Mouse (Mus musculus) lung, adult 2 months (tissue): Measurements from ENCODE around the gene BC051665. TPM values are rescaled to one million over a fixed set of nuclear protein-coding genes. Genes with fewer than 3 reads are reported as not detected.

Source experiments
- DNase-seq: peaks from one replicate; pipeline ENCODE4 v3.0.0; 2022
- H3K4me1 ChIP-seq: fragments of 200-500 bp; 2 replicates; pipeline ENCODE4 v1.6.1; 2011; ENCODE audit warnings: low read length; ENCODE audit not compliant: control insufficient read depth, insufficient read depth
- H3K4me3 ChIP-seq: fragments of 200-500 bp; replicated peaks from 2 replicates; pipeline ENCODE3; 2011; ENCODE audit warnings: low read depth, mild to moderate bottlenecking, control low read depth, low read length; ENCODE audit errors: extremely low read depth
- CTCF ChIP-seq: fragments of 200-500 bp; IDR thresholded peaks from 2 replicates; pipeline ENCODE4 v1.5.1; 2011; ENCODE audit warnings: mild to moderate bottlenecking, low read length, control low read depth; ENCODE audit not compliant: insufficient read depth
- POLR2A ChIP-seq: fragments of 200-500 bp; IDR thresholded peaks from 2 replicates; pipeline ENCODE4 v1.6.1; 2011; ENCODE audit warnings: low read depth, mild to moderate bottlenecking, control low read depth, low read length, borderline replicate concordance; ENCODE audit errors: extremely low read depth
- WGBS: fragments of 180-500 bp; shearing (Covaris S2); methylation state at CpG from one replicate; pipeline ENCODE4 v1.1.7; 2018; 5-methylcytosine and 5-hydroxymethylcytosine counted together
- polyA plus RNA-seq: library from polyadenylated mRNA; depleted of rRNA; stranded (reverse); fragments of >200 nt; gene quantifications from 2 replicates; pipeline ENCODE4 v1.2.3, GENCODE M21; 2012; rRNA removed

Gene BC051665
- polyA plus RNA-seq, 1 experiment: not detected

DNA sequence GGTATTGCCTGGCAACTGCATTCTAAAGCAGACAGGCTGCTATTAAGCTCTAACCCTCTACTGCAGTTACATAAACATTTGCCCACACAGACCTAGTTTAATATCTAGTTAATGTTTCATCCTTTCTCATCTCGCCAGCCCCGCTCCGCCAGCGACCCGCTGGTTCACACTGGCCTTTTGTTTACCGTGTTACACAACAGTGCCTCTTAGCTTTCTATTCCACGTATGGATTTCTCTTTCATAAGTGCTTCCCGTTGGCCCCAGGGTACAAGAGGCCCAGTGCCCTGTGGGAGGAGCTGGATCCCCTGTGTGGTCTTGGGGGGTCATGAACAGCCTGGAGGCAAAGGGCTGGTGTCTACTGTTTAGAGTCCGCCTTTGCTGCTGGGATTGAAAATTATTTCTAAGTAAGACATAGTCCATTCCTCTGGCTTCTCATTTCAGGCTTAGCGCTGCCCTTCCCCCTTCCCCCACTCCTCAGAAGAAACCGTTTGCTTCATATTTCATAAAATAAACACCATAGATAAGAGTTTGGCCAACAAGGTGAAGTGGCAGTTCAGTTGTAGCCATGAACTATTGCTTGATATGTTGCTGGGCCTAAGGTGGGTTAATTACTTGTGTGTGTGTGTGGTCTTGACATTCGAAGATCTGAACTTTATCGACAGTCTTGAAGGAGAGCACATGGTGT, 49.6 kb downstream of the BC051665 start:
- Histone ChIP-seq H3K4me3 (no peak overlapping the region), H3K4me1 (peaks cover 10% of the 10 kb centered on the region)
- WGBS: 58% methylated on average over 13 of the region's 13 CpGs
- DNase-seq: peak; percentile 63
- TF ChIP-seq POLR2A (no peak), CTCF (no peak)

GRCm38 (mm10) chr13:60735306-60735705, 50.9 kb downstream of the BC051665 start:
- 90% methylated on average over 9 of the region's 9 CpGs for WGBS
- no peak for DNase-seq
- H3K4me1 ChIP-seq: peaks cover 13% of the 10 kb centered on the region
- TF ChIP-seq POLR2A (no peak), CTCF (no peak)
- no peak overlapping the region for H3K4me3 ChIP-seq

Other genes with a start within 250 kb of the BC051665 start
- gene Dapk1, start 184.4 kb downstream of the BC051665 start, polyA plus RNA-seq: 94.1 and 96.9 TPM in 2 replicates
- not detected in 2 replicates for gene Ctsll3, start 16.5 kb upstream of the BC051665 start, polyA plus RNA-seq
- not detected in 2 replicates for gene 4930486L24Rik, start 78.1 kb upstream of the BC051665 start, polyA plus RNA-seq
- 0.67 and 0.84 TPM in 2 replicates for gene Gm49392, start 110.5 kb upstream of the BC051665 start, polyA plus RNA-seq
- 3.2 and 4.1 TPM in 2 replicates for gene Ctla2b, start 111.1 kb upstream of the BC051665 start, polyA plus RNA-seq
- not detected in 2 replicates for gene Tpbpb, start 118.5 kb upstream of the BC051665 start, polyA plus RNA-seq
- gene Gm49393, start 149.2 kb upstream of the BC051665 start, polyA plus RNA-seq: not detected in 2 replicates
- 4.5 and 4.8 TPM in 2 replicates for gene Gm49391, start 150.2 kb upstream of the BC051665 start, polyA plus RNA-seq
- gene Ctla2a, start 150.3 kb upstream of the BC051665 start, polyA plus RNA-seq: 49.0 and 60.9 TPM in 2 replicates
- not detected in 2 replicates for gene Tpbpa, start 155.6 kb upstream of the BC051665 start, polyA plus RNA-seq
- not detected in 2 replicates for gene Ctsj, start 219.6 kb upstream of the BC051665 start, polyA plus RNA-seq